Mouse (Mus musculus) limb, embryonic 14.5 days (tissue): Measurements from ENCODE around the gene Lta. TPM values are rescaled to one million over a fixed set of nuclear protein-coding genes. Genes with fewer than 3 reads are reported as not detected.
A peak's percentile ranks its signal among the peaks of the same experiment; 100 is the strongest.

Source experiments
- ATAC-seq: fragments of 200-750 bp; cut with Nextera tagmentation; 2 replicates; pipeline ENCODE4 v1.8.0; 2017; ENCODE audit warnings: low read depth, moderate number of reproducible peaks, moderate TSS enrichment; ENCODE audit not compliant: low FRiP score
- DNase-seq: peaks from one replicate; pipeline ENCODE4 v3.0.0-alpha.2; 2015; ENCODE audit warnings: low spot score
- H3K27ac ChIP-seq: fragments of 300-500 bp; sonication (generic); replicated peaks from 2 replicates; pipeline ENCODE4 v1.5.1; 2014; ENCODE audit warnings: low read depth, mild to moderate bottlenecking, low read length, moderate library complexity, mixed read lengths
- H3K27me3 ChIP-seq: fragments of 300-500 bp; sonication (generic); 2 replicates; pipeline ENCODE4 v1.6.1; 2014; ENCODE audit warnings: low read length, mixed read lengths; ENCODE audit not compliant: control insufficient read depth, insufficient read depth
- H3K36me3 ChIP-seq: fragments of 300-500 bp; sonication (generic); 2 replicates; pipeline ENCODE4 v1.6.1; 2014; ENCODE audit warnings: mild to moderate bottlenecking, low read length, moderate library complexity, mixed read lengths; ENCODE audit not compliant: control insufficient read depth, insufficient read depth
- H3K4me1 ChIP-seq: fragments of 300-500 bp; sonication (generic); 2 replicates; pipeline ENCODE4 v1.6.1; 2014; ENCODE audit warnings: antibody characterized with exemption, low read length, mixed read lengths; ENCODE audit not compliant: control insufficient read depth, insufficient read depth
- H3K4me2 ChIP-seq: fragments of 300-500 bp; sonication (generic); replicated peaks from 2 replicates; pipeline ENCODE4 v1.6.1; 2014; ENCODE audit warnings: low read depth, mild to moderate bottlenecking, low read length, moderate library complexity; ENCODE audit not compliant: severe bottlenecking
- H3K4me3 ChIP-seq: fragments of 300-500 bp; sonication (generic); replicated peaks from 2 replicates; pipeline ENCODE4 v1.5.1; 2014; ENCODE audit warnings: low read length
- H3K9ac ChIP-seq: fragments of 300-500 bp; sonication (generic); 2 replicates; pipeline ENCODE4 v1.6.1; 2014; ENCODE audit warnings: mild to moderate bottlenecking, low read depth, low read length, moderate library complexity; ENCODE audit not compliant: severe bottlenecking
- H3K9me3 ChIP-seq: fragments of 300-500 bp; sonication (generic); 2 replicates; pipeline ENCODE4 v1.6.1; 2016; ENCODE audit warnings: low read length; ENCODE audit not compliant: control insufficient read depth
- POLR2A ChIP-seq: fragments of 200-500 bp; IDR thresholded peaks from 2 replicates; pipeline ENCODE4 v1.8.0; 2012; ENCODE audit warnings: inconsistent platforms, mild to moderate bottlenecking, moderate library complexity, borderline replicate concordance; ENCODE audit not compliant: insufficient read depth, insufficient read length; ENCODE audit errors: extremely low read depth
- WGBS: fragments of 180-500 bp; shearing (Covaris S2); extraction: QIAGEN DNeasy Blood & Tissue Kit; methylation state at CpG from one replicate; pipeline ENCODE4 v1.1.7; 2014; 5-methylcytosine and 5-hydroxymethylcytosine counted together
- polyA plus RNA-seq, 2 experiments: library from polyadenylated mRNA; depleted of rRNA in 1 of 2; stranded (reverse) in 1 of 2; unstranded in 1 of 2; fragments of >200 nt; fragmentation: Nextera tagmentation in 1 of 2; extraction: Ambion mirVana in 1 of 2; gene quantifications; 2 replicates each; pipeline versions ENCODE4 v1.2.1 to v1.2.3; 2012 to 2014

Lta gene
- polyA plus RNA-seq, 2 experiments: 0.39 TPM; not detected in 1

GRCm38 (mm10) chr17:35222299-35222698 is 17.1 kb upstream of the Lta start:
- H3K9ac ChIP-seq: no peak overlapping the region
- H3K27me3 ChIP-seq: no peaks in the 10 kb centered on the region
- H3K9me3 ChIP-seq: no peaks in the 10 kb centered on the region
- no peak for TF ChIP-seq POLR2A
- ATAC-seq (no peak), DNase-seq (no peak)
- H3K36me3 ChIP-seq: peaks cover 34% of the 10 kb centered on the region
- H3K4me3 ChIP-seq: no peak overlapping the region
- no peak overlapping the region for H3K4me2 ChIP-seq
- H3K27ac ChIP-seq: no peak overlapping the region
- WGBS: 70% methylated on average over 6 of the region's 6 CpGs
- H3K4me1 ChIP-seq: no peaks in the 10 kb centered on the region

GRCm38 (mm10) chr17:35220156-35220952 is 15.2 kb upstream of the Lta start, which contains the start of gene Gm16181:
Gene Gm16181, plus strand, starts transcription at chr17:35220834.
- no peak for TF ChIP-seq POLR2A
- no peak within 1 kb of the TSS for H3K4me2 ChIP-seq
- H3K36me3 ChIP-seq: peaks cover 31% of the 10 kb centered on the region
- no peak within 1 kb of the TSS for H3K4me3 ChIP-seq
- WGBS: 92% methylated on average over 25 of the region's 28 CpGs
- no peak within 1 kb of the TSS for H3K27ac ChIP-seq
- ATAC-seq: 0 out of 2 replicates have a peak, but pooled peaks have one; percentile 27
- no peak for DNase-seq
- no peaks in the 10 kb centered on the region for H3K9me3 ChIP-seq
- H3K9ac ChIP-seq: no peak within 1 kb of the TSS
- no peaks in the 10 kb centered on the region for H3K27me3 ChIP-seq
- no peaks in the 10 kb centered on the region for H3K4me1 ChIP-seq

GRCm38 (mm10) chr17:35219601-35220041 is 14.5 kb upstream of the Lta start:
- H3K4me3 ChIP-seq: no peak overlapping the region
- no peaks in the 10 kb centered on the region for H3K4me1 ChIP-seq
- TF ChIP-seq POLR2A: no peak
- no peaks in the 10 kb centered on the region for H3K9me3 ChIP-seq
- ATAC-seq (no peak), DNase-seq (no peak)
- H3K27me3 ChIP-seq: no peaks in the 10 kb centered on the region
- peaks cover 28% of the 10 kb centered on the region for H3K36me3 ChIP-seq
- H3K4me2 ChIP-seq: no peak overlapping the region
- WGBS: 87% methylated on average over 6 of the region's 6 CpGs
- no peak overlapping the region for H3K27ac ChIP-seq
- H3K9ac ChIP-seq: no peak overlapping the region

- H3K4me2 ChIP-seq: no peak overlapping the region
- WGBS: 86% methylated on average over 18 of the region's 18 CpGs
Measured at GRCm38 (mm10) chr17:35218516-35219193, 13.5 kb upstream of the Lta start.

GRCm38 (mm10) chr17:35213071-35213470 is 7.9 kb upstream of the Lta start:
- no peaks in the 10 kb centered on the region for H3K27me3 ChIP-seq
- no peaks in the 10 kb centered on the region for H3K9me3 ChIP-seq
- no peak overlapping the region for H3K27ac ChIP-seq
- no peak overlapping the region for H3K9ac ChIP-seq
- H3K36me3 ChIP-seq: no peaks in the 10 kb centered on the region
- no peak overlapping the region for H3K4me2 ChIP-seq
- ATAC-seq: no peak
- TF ChIP-seq POLR2A: no peak
- no peak for DNase-seq
- 87% methylated on average over 5 of the region's 5 CpGs for WGBS
- no peaks in the 10 kb centered on the region for H3K4me1 ChIP-seq
- no peak overlapping the region for H3K4me3 ChIP-seq

More at GRCm38 (mm10) chr17:35218516-35219193, 13.5 kb upstream of the Lta start:
- DNase-seq (no peak), ATAC-seq (no peak)
- no peak for TF ChIP-seq POLR2A
- Histone ChIP-seq H3K9me3 (no peaks in the 10 kb centered on the region), H3K9ac (no peak overlapping the region), H3K27ac (no peak overlapping the region), H3K4me1 (no peaks in the 10 kb centered on the region), H3K36me3 (peaks cover 28% of the 10 kb centered on the region), H3K4me3 (no peak overlapping the region), H3K27me3 (no peaks in the 10 kb centered on the region)
